Mouse (Mus musculus) induced T-regulatory cell, adult 2 months (primary cell): ENCODE results near the gene Catsperg1.

Experiments
- DNase-seq: peaks from one replicate; pipeline ENCODE4 v3.0.0-alpha.2; 2012; ENCODE audit warnings: low read depth

Catsperg1 gene

GRCm38 (mm10) chr7:29134693-29135386 lies 79.0 kb downstream of the Catsperg1 start, which contains the start of gene Rasgrp4:
Gene Rasgrp4, plus strand, starts transcription at chr7:29134851.
- peak; percentile 88 for DNase-seq

GRCm38 (mm10) chr7:29134230-29134629 lies 79.6 kb downstream of the Catsperg1 start:
- DNase-seq, result no peak
